9 mouse cellular contexts compared by ENCODE assay signal in the genomic region with DNA sequence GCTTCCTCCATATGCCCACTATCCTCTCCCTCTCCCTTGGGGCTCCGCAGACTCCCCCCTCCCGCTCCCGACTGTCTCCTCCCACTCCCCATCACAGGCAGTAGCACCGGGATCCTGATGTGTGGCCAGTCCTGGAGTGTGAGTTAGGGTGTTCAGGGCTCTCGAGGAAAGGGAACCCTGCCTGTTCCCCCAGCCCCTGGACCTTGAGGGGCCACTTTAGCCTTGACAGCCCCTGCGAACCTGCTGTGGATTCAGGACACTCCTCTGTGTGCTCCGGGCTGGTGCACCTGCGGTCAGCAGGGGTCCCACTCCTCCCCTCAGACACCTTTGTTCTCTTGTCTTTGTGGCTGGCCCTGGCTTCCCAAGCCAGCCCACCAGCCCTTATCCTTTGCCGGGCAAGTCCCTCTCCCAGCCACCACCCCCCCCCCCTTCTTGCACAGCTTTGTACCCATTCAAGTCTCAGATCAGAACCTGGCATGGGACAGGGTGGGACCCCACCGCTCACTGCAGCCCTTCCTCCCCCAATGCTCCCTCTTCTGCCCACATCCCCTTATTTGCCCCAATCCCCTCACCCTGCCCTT. TPM values are rescaled to one million over a fixed set of nuclear protein-coding genes. Genes with fewer than 3 reads are reported as not detected.
A peak's percentile ranks its signal among the peaks of the same experiment; 100 is the strongest.
DNase-seq lines count a peak whose midpoint lies in the region; ATAC-seq lines count a peak whose summit lies in the region.
"Had no signal": no experiment of that assay in that cellular context is flagged by ENCODE, and none has a peak within 500 bp of the region (broad histone marks: within the 10 kb centered on the region; RNA-seq: fewer than 3 reads in every experiment).

No protein-coding gene starts in this region.

- intact Hi-C loops in gastrocnemius, postnatal 14 days (cut with DNase I; ENCODE audit: low total_unique reads), result no loop called here

- H3K4me3 ChIP-seq in heart, embryonic 15.5 days, result peak overlapping the region; percentile 34; the same call in 1 of the 2 replicates
- peak overlapping the region; percentile 36 for H3K4me3 ChIP-seq in embryonic facial prominence, embryonic 15.5 days (replicated peaks)
- H3K4me3 ChIP-seq in limb, embryonic 12.5 days (replicated peaks), result peak overlapping the region; percentile 46
- peak overlapping the region; percentile 66 for H3K4me3 ChIP-seq in neural tube, embryonic 14.5 days (ENCODE audit: low read depth, low read length)

- H3K9ac ChIP-seq in heart, embryonic 15.5 days, result no peak overlapping the region
- H3K9ac ChIP-seq in embryonic facial prominence, embryonic 15.5 days, result no peak overlapping the region
- peak overlapping the region; percentile 67 for H3K9ac ChIP-seq in limb, embryonic 12.5 days (replicated peaks)
- H3K9ac ChIP-seq in neural tube, embryonic 14.5 days (replicated peaks; ENCODE audit: low read depth, low read length), result peak overlapping the region; percentile 91

- H3K4me2 ChIP-seq in heart, embryonic 15.5 days, result peak overlapping the region; percentile 56
- H3K4me2 ChIP-seq in embryonic facial prominence, embryonic 15.5 days (replicated peaks), result peak overlapping the region; percentile 62
- peak overlapping the region; percentile 73 for H3K4me2 ChIP-seq in limb, embryonic 12.5 days
- H3K4me2 ChIP-seq in neural tube, embryonic 14.5 days (ENCODE audit: low read depth, low read length), result peak overlapping the region; percentile 89

- H3K9me3 ChIP-seq in heart, embryonic 15.5 days (replicated peaks), result no peaks in the 10 kb centered on the region
- H3K9me3 ChIP-seq in embryonic facial prominence, embryonic 15.5 days (replicated peaks), result no peaks in the 10 kb centered on the region
- H3K9me3 ChIP-seq in limb, embryonic 12.5 days, result no peaks in the 10 kb centered on the region
- no peaks in the 10 kb centered on the region for H3K9me3 ChIP-seq in neural tube, embryonic 14.5 days (ENCODE audit: control insufficient read depth, low read length)

- no peak for DNase-seq in heart, adult 9 months (ENCODE audit: low spot score in 2 of 2)
- no peak for DNase-seq in gastrocnemius, postnatal 14 days
- DNase-seq in kidney, adult 18-20 months, result no peak
- no peak for DNase-seq in cerebellum, adult 18-20 months
- DNase-seq: lung, postnatal 14 days had no signal

- peaks cover 12% of the 10 kb centered on the region for H3K4me1 ChIP-seq in heart, embryonic 15.5 days (replicated peaks)
- peaks cover 24% of the 10 kb centered on the region for H3K4me1 ChIP-seq in embryonic facial prominence, embryonic 15.5 days
- H3K4me1 ChIP-seq in limb, embryonic 12.5 days (replicated peaks), result peaks cover 22% of the 10 kb centered on the region
- peaks cover 20% of the 10 kb centered on the region for H3K4me1 ChIP-seq in neural tube, embryonic 14.5 days (ENCODE audit: control insufficient read depth, insufficient read depth, low read length)

- no peaks in the 10 kb centered on the region for H3K36me3 ChIP-seq in heart, embryonic 15.5 days
- H3K36me3 ChIP-seq in embryonic facial prominence, embryonic 15.5 days, result no peaks in the 10 kb centered on the region
- H3K36me3 ChIP-seq in limb, embryonic 12.5 days, result no peaks in the 10 kb centered on the region
- H3K36me3 ChIP-seq in neural tube, embryonic 14.5 days (ENCODE audit: control insufficient read depth, insufficient read depth, low read length), result no peaks in the 10 kb centered on the region

- H3K27ac ChIP-seq in heart, embryonic 15.5 days, result no peak overlapping the region
- no peak overlapping the region for H3K27ac ChIP-seq in embryonic facial prominence, embryonic 15.5 days (replicated peaks)
- H3K27ac ChIP-seq in limb, embryonic 12.5 days, result no peak overlapping the region
- H3K27ac ChIP-seq in neural tube, embryonic 14.5 days (ENCODE audit: low read depth, low read length), result peak overlapping the region; percentile 95

- no peak for ATAC-seq in heart, embryonic 15.5 days (replicated peaks; ENCODE audit: insufficient number of reproducible peaks, insufficient read depth, low FRiP score, low read depth)
- ATAC-seq in embryonic facial prominence, embryonic 15.5 days (ENCODE audit: insufficient number of reproducible peaks, low FRiP score, low TSS enrichment, low read depth), result peak; percentile 31; the same call in 1 of the 2 replicates
- ATAC-seq in limb, embryonic 12.5 days (ENCODE audit: insufficient number of reproducible peaks, insufficient read depth, low FRiP score, low TSS enrichment, low read depth), result peak; percentile 32
- ATAC-seq in neural tube, embryonic 14.5 days (ENCODE audit: low read depth), result peak; percentile 50

- H3K27me3 ChIP-seq in heart, embryonic 15.5 days, result peaks cover 65% of the 10 kb centered on the region
- peaks cover 47% of the 10 kb centered on the region for H3K27me3 ChIP-seq in embryonic facial prominence, embryonic 15.5 days
- peaks cover 72% of the 10 kb centered on the region for H3K27me3 ChIP-seq in limb, embryonic 12.5 days
- H3K27me3 ChIP-seq in neural tube, embryonic 14.5 days (ENCODE audit: control insufficient read depth, insufficient read depth, low read length), result no peaks in the 10 kb centered on the region

- 9% methylated on average over 10 of the region's 10 CpGs for WGBS in heart, embryonic 15.5 days
- 4% methylated on average over 10 of the region's 10 CpGs for whole genome bisulfite sequencing in embryonic facial prominence, embryonic 15.5 days
- WGBS in limb, embryonic 12.5 days, result 4% methylated on average over 10 of the region's 10 CpGs
- 2% methylated on average over 10 of the region's 10 CpGs for WGBS in neural tube, embryonic 14.5 days

RNA-seq across cellular contexts. Expression of gene Glyctk, which starts 10.0 kb away (rescaled TPM):
- polyA plus RNA-seq in heart, embryonic 15.5 days (2015; fragmentation: Nextera tagmentation; extraction: Ambion mirVana), result 0.74 and 1.1 TPM in 2 replicates
- polyA plus RNA-seq in embryonic facial prominence, embryonic 15.5 days (2015; fragmentation: Nextera tagmentation; extraction: Ambion mirVana), result 2.9 and 3.0 TPM in 2 replicates
- 2.8 and 3.1 TPM in 2 replicates for polyA plus RNA-seq in limb, embryonic 12.5 days (2016; fragmentation: Nextera tagmentation; extraction: Ambion mirVana)
- 3.3 and 4.3 TPM in 2 replicates for polyA plus RNA-seq in neural tube, embryonic 14.5 days (2014; fragmentation: Nextera tagmentation; extraction: Ambion mirVana)
- total RNA-seq in gastrocnemius, postnatal 14 days (2021), result 1 to 10 TPM; 1.3 to 1.6 TPM

RNA-seq across cellular contexts. Expression of gene Wdr82, which starts 22.8 kb away (rescaled TPM):
- polyA plus RNA-seq in heart, embryonic 15.5 days (2015; fragmentation: Nextera tagmentation; extraction: Ambion mirVana), result 16.7 and 19.7 TPM in 2 replicates
- 22.3 and 24.2 TPM in 2 replicates for polyA plus RNA-seq in embryonic facial prominence, embryonic 15.5 days (2015; fragmentation: Nextera tagmentation; extraction: Ambion mirVana)
- 30.1 and 31.3 TPM in 2 replicates for polyA plus RNA-seq in limb, embryonic 12.5 days (2016; fragmentation: Nextera tagmentation; extraction: Ambion mirVana)
- polyA plus RNA-seq in neural tube, embryonic 14.5 days (2014; fragmentation: Nextera tagmentation; extraction: Ambion mirVana), result 37.4 and 40.4 TPM in 2 replicates
- total RNA-seq in gastrocnemius, postnatal 14 days (2021), result 10 to 100 TPM; 23.4 to 27.4 TPM

RNA-seq across cellular contexts. Expression of gene Col6a4, which starts 51.4 kb away (rescaled TPM):
- polyA plus RNA-seq in heart, embryonic 15.5 days (2015; fragmentation: Nextera tagmentation; extraction: Ambion mirVana), result 0.10 and 0.43 TPM in 2 replicates
- 0.39 and 0.59 TPM in 2 replicates for polyA plus RNA-seq in embryonic facial prominence, embryonic 15.5 days (2015; fragmentation: Nextera tagmentation; extraction: Ambion mirVana)
- polyA plus RNA-seq in limb, embryonic 12.5 days (2016; fragmentation: Nextera tagmentation; extraction: Ambion mirVana), result 0.25 and 0.35 TPM in 2 replicates
- 0.21 and 0.40 TPM in 2 replicates for polyA plus RNA-seq in neural tube, embryonic 14.5 days (2014; fragmentation: Nextera tagmentation; extraction: Ambion mirVana)
- total RNA-seq in gastrocnemius, postnatal 14 days (2021), result under 1 TPM; 0.07 to 0.08 TPM

RNA-seq across cellular contexts. Expression of gene Ppm1m, which starts 51.6 kb away (rescaled TPM):
- 23.1 and 33.6 TPM in 2 replicates for polyA plus RNA-seq in heart, embryonic 15.5 days (2015; fragmentation: Nextera tagmentation; extraction: Ambion mirVana)
- 55.8 and 57.1 TPM in 2 replicates for polyA plus RNA-seq in embryonic facial prominence, embryonic 15.5 days (2015; fragmentation: Nextera tagmentation; extraction: Ambion mirVana)
- polyA plus RNA-seq in limb, embryonic 12.5 days (2016; fragmentation: Nextera tagmentation; extraction: Ambion mirVana), result 60.4 and 60.7 TPM in 2 replicates
- polyA plus RNA-seq in neural tube, embryonic 14.5 days (2014; fragmentation: Nextera tagmentation; extraction: Ambion mirVana), result 11.1 and 14.4 TPM in 2 replicates
- 1 to 10 TPM; 5.1 to 5.5 TPM for total RNA-seq in gastrocnemius, postnatal 14 days (2021)

RNA-seq across cellular contexts. Expression of gene Twf2, which starts 55.0 kb away (rescaled TPM):
- 46.7 and 52.9 TPM in 2 replicates for polyA plus RNA-seq in heart, embryonic 15.5 days (2015; fragmentation: Nextera tagmentation; extraction: Ambion mirVana)
- 57.2 and 64.1 TPM in 2 replicates for polyA plus RNA-seq in embryonic facial prominence, embryonic 15.5 days (2015; fragmentation: Nextera tagmentation; extraction: Ambion mirVana)
- polyA plus RNA-seq in limb, embryonic 12.5 days (2016; fragmentation: Nextera tagmentation; extraction: Ambion mirVana), result 62.1 and 69.8 TPM in 2 replicates
- 44.2 and 48.4 TPM in 2 replicates for polyA plus RNA-seq in neural tube, embryonic 14.5 days (2014; fragmentation: Nextera tagmentation; extraction: Ambion mirVana)
- total RNA-seq in gastrocnemius, postnatal 14 days (2021), result 10 to 100 TPM; 68.8 to 69.3 TPM

Comparison
In these comparisons a context has a peak if more than half of its experiments do, and no peak if none do; other contexts are left out.
1. H3K9ac ChIP-seq: peak in limb, embryonic 12.5 days (single experiment) and neural tube, embryonic 14.5 days (single experiment); none in heart, embryonic 15.5 days (single experiment) and embryonic facial prominence, embryonic 15.5 days (single experiment).
2. Peak in every context shown above with its lines, with median percentiles within 50 percentile points of each other: H3K4me2 ChIP-seq and H3K4me3 ChIP-seq.